Mouse (Mus musculus): Measurements from ENCODE around the gene Tomm20. TPM values are rescaled to one million over a fixed set of nuclear protein-coding genes. Genes with fewer than 3 reads are reported as not detected.

Gene Tomm20
- polyA plus RNA-seq, 1 experiment from 2014 or later: 329 TPM

DNA sequence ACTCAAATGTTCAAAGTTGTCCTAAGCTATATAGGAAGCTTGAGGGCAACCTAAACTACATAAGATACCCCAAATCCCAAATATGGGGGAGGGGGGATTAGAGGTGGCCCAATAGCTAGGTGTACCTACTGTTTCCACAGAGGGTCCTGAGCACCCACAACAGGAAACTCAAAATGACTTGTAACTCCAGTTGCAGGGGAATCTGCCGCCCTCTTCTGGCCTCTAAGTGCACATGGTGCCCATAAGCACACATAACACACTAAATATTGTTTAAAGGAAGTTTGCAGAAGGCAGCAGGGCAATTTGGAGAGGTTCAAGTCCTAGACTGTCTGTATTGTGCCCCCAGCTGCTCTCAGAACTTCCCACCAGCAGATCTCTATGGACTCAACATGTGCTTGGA, 18.6 kb downstream of the Tomm20 start:
- no peaks in the 10 kb centered on the region for H3K27me3 ChIP-seq (replicated peaks; ENCODE audit: control insufficient read depth, insufficient read depth, low read length)

DNA sequence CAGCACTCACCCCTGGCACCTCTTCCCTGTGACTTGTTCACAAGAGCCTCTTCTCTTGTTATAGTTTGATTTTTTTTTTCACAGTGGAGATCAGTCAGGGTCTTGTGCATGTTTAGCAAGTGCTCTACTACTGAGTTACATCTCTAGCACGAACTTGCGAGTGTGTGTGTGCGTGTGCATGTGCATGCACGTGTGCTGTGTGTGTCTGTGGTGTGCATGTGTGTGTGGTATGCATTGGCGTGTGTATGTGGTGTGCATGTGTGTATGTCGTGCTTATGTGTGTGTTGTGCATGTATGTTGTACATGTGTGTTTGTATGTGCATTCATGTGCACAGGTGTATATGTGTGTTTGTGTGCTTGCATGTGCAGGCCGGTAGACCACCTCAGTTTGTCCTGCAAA, 22.7 kb downstream of the Tomm20 start:
- no peaks in the 10 kb centered on the region for H3K27me3 ChIP-seq (replicated peaks; ENCODE audit: control insufficient read depth, insufficient read depth, low read length)
- 92% methylated on average over 7 of the region's 7 CpGs for whole genome bisulfite sequencing
- no peak overlapping the region for H3K4me2 ChIP-seq (ENCODE audit: low read depth, low read length)
- H3K4me3 ChIP-seq (ENCODE audit: low read length): no peak overlapping the region
- H3K27ac ChIP-seq (ENCODE audit: low read length): peak overlapping the region; percentile 41
- ATAC-seq: no peak
- no peaks in the 10 kb centered on the region for H3K36me3 ChIP-seq (ENCODE audit: control insufficient read depth, insufficient read depth, low read length)
- peaks cover 16% of the 10 kb centered on the region for H3K4me1 ChIP-seq (ENCODE audit: control insufficient read depth, insufficient read depth, low read length)
- no peaks in the 10 kb centered on the region for H3K9me3 ChIP-seq (ENCODE audit: control insufficient read depth, low read length)
- no peak overlapping the region for H3K9ac ChIP-seq (ENCODE audit: low read depth, low read length)

More for the DNA sequence above, 18.6 kb downstream of the Tomm20 start:
- H3K9me3 ChIP-seq (ENCODE audit: control insufficient read depth, low read length): no peaks in the 10 kb centered on the region
- no peak overlapping the region for H3K4me2 ChIP-seq (ENCODE audit: low read depth, low read length)
- H3K4me3 ChIP-seq (ENCODE audit: low read length): no peak overlapping the region
- 48% methylated on average over 1 of the region's 1 CpGs for WGBS
- H3K27ac ChIP-seq (ENCODE audit: low read length): no peak overlapping the region
- no peak for ATAC-seq
- H3K4me1 ChIP-seq (ENCODE audit: control insufficient read depth, insufficient read depth, low read length): peaks cover 9% of the 10 kb centered on the region
- H3K36me3 ChIP-seq (ENCODE audit: control insufficient read depth, insufficient read depth, low read length): 0 out of 2 replicates have a peak, but pooled peaks cover 5% of the 10 kb centered on the region
- no peak overlapping the region for H3K9ac ChIP-seq (ENCODE audit: low read depth, low read length)

DNA sequence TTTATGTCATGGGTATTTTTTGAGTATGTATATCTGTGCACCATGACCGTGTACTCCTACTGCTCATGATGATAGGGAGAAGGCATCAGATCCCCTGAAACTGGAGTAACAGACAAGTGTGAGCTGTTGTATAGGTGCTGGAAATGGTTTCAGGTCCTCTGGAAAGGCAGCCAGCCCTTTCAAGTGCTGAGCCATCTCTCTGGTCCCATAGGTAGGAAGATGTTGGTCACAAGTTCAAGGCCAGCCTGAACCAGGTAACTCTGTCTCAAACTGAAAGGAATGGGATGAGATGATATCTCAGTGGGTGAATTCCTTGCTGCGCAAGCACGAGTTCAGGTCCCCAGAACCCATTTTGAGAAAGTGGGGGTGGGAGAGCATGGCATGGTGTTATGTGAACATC, 24.2 kb downstream of the Tomm20 start:
- no peaks in the 10 kb centered on the region for H3K9me3 ChIP-seq (ENCODE audit: control insufficient read depth, low read length)
- ATAC-seq: no peak
- no peak overlapping the region for H3K4me3 ChIP-seq (ENCODE audit: low read length)
- no peaks in the 10 kb centered on the region for H3K36me3 ChIP-seq (ENCODE audit: control insufficient read depth, insufficient read depth, low read length)
- H3K4me1 ChIP-seq (ENCODE audit: control insufficient read depth, insufficient read depth, low read length): peaks cover 16% of the 10 kb centered on the region
- no peak overlapping the region for H3K27ac ChIP-seq (ENCODE audit: low read length)
- H3K9ac ChIP-seq (ENCODE audit: low read depth, low read length): no peak overlapping the region
- H3K4me2 ChIP-seq (ENCODE audit: low read depth, low read length): no peak overlapping the region
- 89% methylated on average over 3 of the region's 3 CpGs for WGBS
- H3K27me3 ChIP-seq (replicated peaks; ENCODE audit: control insufficient read depth, insufficient read depth, low read length): no peaks in the 10 kb centered on the region

DNA sequence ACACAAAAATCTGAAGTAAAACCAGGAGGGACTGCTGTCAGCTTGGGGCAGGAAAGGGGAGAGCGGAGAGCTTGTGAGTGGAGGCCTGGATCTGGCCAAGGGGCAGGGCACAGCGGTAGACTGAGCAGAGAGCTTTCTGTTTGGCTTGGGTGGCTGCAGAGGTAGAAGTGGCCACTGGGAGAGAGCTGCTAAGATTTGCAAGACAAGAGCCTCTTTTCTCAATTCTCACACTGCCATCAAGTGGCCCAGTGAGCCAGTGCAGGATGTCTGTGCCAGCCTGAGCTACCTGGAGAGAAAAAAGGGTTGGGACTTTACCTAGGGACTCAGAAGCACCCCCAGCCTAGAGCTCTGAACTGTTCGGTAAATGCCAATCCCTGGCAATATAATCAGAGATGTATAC, 24.8 kb downstream of the Tomm20 start:
- Histone ChIP-seq H3K9ac (ENCODE audit: low read depth, low read length) (peak overlapping the region; percentile 60), H3K36me3 (ENCODE audit: control insufficient read depth, insufficient read depth, low read length) (no peaks in the 10 kb centered on the region), H3K27ac (ENCODE audit: low read length) (peak overlapping the region; percentile 54; the same call in 1 of the 2 replicates), H3K4me3 (ENCODE audit: low read length) (no peak overlapping the region), H3K4me2 (ENCODE audit: low read depth, low read length) (no peak overlapping the region), H3K4me1 (ENCODE audit: control insufficient read depth, insufficient read depth, low read length) (peaks cover 16% of the 10 kb centered on the region), H3K27me3 (replicated peaks; ENCODE audit: control insufficient read depth, insufficient read depth, low read length) (no peaks in the 10 kb centered on the region), H3K9me3 (ENCODE audit: control insufficient read depth, low read length) (no peaks in the 10 kb centered on the region)
- peak; percentile 79 for ATAC-seq
- WGBS: 16% methylated on average over 3 of the region's 3 CpGs

DNA sequence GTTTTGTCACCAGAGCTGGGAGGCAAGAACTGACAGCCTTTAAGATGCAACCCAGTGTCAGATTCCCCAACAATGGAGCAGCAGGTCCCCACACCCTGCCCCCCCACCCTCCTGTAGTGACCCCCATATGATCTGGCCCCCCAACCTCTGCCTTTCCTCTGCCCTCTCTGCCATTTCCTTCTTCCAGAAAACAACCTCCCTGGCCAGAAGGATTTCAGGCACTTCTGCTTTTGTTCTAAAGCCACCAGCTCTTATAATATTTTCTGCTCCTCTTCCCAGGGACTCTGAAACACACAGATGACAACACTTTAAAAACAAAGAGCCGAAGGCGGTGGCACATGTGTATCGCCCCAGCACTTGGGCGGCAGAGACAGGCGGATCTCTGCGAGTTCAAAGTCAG, 25.3 kb downstream of the Tomm20 start:
- Histone ChIP-seq H3K4me3 (ENCODE audit: low read length) (no peak overlapping the region), H3K9ac (ENCODE audit: low read depth, low read length) (peak overlapping the region; percentile 60), H3K36me3 (ENCODE audit: control insufficient read depth, insufficient read depth, low read length) (no peaks in the 10 kb centered on the region), H3K9me3 (ENCODE audit: control insufficient read depth, low read length) (no peaks in the 10 kb centered on the region), H3K4me2 (ENCODE audit: low read depth, low read length) (no peak overlapping the region), H3K4me1 (ENCODE audit: control insufficient read depth, insufficient read depth, low read length) (peaks cover 16% of the 10 kb centered on the region), H3K27ac (ENCODE audit: low read length) (peak overlapping the region; percentile 54; the same call in 1 of the 2 replicates), H3K27me3 (replicated peaks; ENCODE audit: control insufficient read depth, insufficient read depth, low read length) (no peaks in the 10 kb centered on the region)
- 78% methylated on average over 6 of the region's 6 CpGs for WGBS
- ATAC-seq: no peak

DNA sequence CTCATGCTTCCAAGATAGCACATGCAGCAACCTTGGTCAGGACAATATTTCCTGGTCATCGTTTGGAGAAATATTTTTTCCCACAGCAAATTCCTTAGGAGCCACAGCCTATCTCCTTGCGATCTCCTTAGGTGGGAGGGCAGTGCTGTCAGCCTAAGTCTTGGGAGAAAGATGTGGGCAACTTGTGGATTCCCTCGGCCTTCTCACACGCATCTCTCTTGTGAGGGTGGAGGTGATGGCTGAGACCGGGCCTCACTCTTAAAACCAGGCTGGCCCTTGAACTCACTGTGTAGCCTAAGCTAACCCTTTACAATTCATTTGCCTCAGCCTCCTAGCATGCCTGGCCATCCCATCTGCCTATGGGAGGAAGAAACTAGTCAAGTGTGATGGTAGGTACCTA, 25.9 kb downstream of the Tomm20 start:
- Histone ChIP-seq H3K36me3 (ENCODE audit: control insufficient read depth, insufficient read depth, low read length) (no peaks in the 10 kb centered on the region), H3K4me3 (ENCODE audit: low read length) (no peak overlapping the region), H3K9me3 (ENCODE audit: control insufficient read depth, low read length) (no peaks in the 10 kb centered on the region), H3K4me1 (ENCODE audit: control insufficient read depth, insufficient read depth, low read length) (peaks cover 16% of the 10 kb centered on the region), H3K27me3 (replicated peaks; ENCODE audit: control insufficient read depth, insufficient read depth, low read length) (no peaks in the 10 kb centered on the region), H3K9ac (ENCODE audit: low read depth, low read length) (0 out of 2 replicates have a peak overlapping the region, but pooled peaks have one; percentile 38), H3K4me2 (ENCODE audit: low read depth, low read length) (no peak overlapping the region), H3K27ac (ENCODE audit: low read length) (peak overlapping the region; percentile 55)
- WGBS: 76% methylated on average over 5 of the region's 5 CpGs
- ATAC-seq: no peak

DNA sequence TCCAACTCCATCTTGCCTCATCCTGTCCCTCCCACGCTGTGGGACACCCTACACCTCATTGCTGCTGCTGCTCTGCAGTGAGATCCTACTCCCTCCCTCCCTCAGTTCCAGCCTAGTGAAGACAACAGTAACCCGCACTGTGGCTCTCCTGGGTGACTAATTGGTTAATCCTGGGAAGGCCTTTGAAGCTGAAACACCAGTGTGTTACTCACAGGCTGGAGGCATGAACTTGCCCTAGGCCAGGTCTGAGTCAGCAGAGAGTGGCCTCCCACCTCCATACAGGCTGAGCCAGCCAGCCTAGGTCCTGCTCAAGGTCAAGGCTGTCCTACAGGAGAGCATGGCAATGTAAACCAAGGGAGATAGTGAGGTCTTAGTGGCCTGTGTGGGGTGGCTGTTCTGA, 26.4 kb downstream of the Tomm20 start:
- peak overlapping the region; percentile 55 for H3K27ac ChIP-seq (ENCODE audit: low read length)
- peak; percentile 43 for ATAC-seq
- no peaks in the 10 kb centered on the region for H3K9me3 ChIP-seq (ENCODE audit: control insufficient read depth, low read length)
- no peak overlapping the region for H3K4me2 ChIP-seq (ENCODE audit: low read depth, low read length)
- WGBS: 64% methylated on average over 2 of the region's 2 CpGs
- no peak overlapping the region for H3K4me3 ChIP-seq (ENCODE audit: low read length)
- H3K36me3 ChIP-seq (ENCODE audit: control insufficient read depth, insufficient read depth, low read length): no peaks in the 10 kb centered on the region
- 0 out of 2 replicates have a peak overlapping the region, but pooled peaks have one; percentile 38 for H3K9ac ChIP-seq (ENCODE audit: low read depth, low read length)
- H3K27me3 ChIP-seq (replicated peaks; ENCODE audit: control insufficient read depth, insufficient read depth, low read length): no peaks in the 10 kb centered on the region
- peaks cover 16% of the 10 kb centered on the region for H3K4me1 ChIP-seq (ENCODE audit: control insufficient read depth, insufficient read depth, low read length)

DNA sequence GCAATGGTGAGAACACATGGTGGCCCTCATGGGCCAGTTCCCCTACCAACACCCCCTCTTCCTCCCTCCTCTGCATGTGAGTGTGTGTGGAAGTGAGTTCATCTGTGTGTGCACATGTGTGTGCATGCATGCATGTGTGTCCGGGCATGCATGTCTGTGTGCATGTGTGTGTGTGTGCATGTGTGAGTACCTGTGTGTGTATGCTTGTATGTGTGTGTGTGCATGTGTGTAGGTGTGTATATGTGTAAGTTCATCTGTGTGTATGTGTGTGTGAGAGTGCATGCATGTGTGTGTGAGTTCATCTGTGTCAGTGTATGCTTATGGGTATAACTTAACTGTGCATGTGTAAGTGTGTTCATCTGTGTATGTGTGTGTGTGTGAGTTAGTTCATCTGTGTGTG, 27.3 kb downstream of the Tomm20 start:
- WGBS: 97% methylated on average over 1 of the region's 1 CpGs
- ATAC-seq: no peak
- Histone ChIP-seq H3K4me2 (ENCODE audit: low read depth, low read length) (no peak overlapping the region), H3K36me3 (ENCODE audit: control insufficient read depth, insufficient read depth, low read length) (no peaks in the 10 kb centered on the region), H3K27me3 (replicated peaks; ENCODE audit: control insufficient read depth, insufficient read depth, low read length) (no peaks in the 10 kb centered on the region), H3K4me1 (ENCODE audit: control insufficient read depth, insufficient read depth, low read length) (peaks cover 19% of the 10 kb centered on the region), H3K9ac (ENCODE audit: low read depth, low read length) (no peak overlapping the region), H3K9me3 (ENCODE audit: control insufficient read depth, low read length) (no peaks in the 10 kb centered on the region), H3K27ac (ENCODE audit: low read length) (no peak overlapping the region), H3K4me3 (ENCODE audit: low read length) (no peak overlapping the region)

DNA sequence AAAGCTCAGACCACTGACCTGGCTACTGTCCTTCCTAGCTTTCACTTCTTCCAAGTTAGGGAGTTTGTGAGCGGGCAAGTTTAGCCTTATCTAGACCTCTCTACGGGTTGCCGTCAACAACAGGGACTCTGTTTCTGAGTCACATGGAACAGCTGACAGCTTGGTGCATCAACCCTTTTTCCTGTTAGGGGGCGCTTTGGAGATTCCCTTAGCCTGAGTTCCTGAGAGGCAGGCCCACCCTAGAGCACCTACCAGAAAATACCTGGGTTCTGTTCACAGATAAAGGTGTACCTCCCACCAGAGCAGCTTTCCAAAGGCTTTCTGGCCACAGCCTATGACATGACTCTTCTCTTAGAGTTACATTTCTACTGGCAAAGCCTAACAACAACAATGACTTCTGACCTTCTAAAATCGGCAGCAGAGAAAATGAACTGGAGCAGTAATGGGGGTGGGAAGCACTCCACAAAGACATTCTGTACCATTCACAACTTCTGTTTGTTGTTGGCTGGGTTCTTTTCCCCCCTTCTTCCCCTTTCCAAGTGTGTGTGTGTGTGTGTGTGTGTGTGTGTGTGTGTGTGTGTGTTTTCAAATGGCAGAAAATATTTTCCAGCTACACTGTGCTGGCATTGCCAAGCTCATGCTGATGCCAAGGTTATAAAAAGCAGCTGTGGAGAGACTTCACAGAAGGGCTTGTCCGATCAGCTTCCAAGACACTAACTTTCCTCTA, 28.3 kb downstream of the Tomm20 start:
- H3K27me3 ChIP-seq (replicated peaks; ENCODE audit: control insufficient read depth, insufficient read depth, low read length): no peaks in the 10 kb centered on the region
- H3K9ac ChIP-seq (ENCODE audit: low read depth, low read length): no peak overlapping the region
- no peak overlapping the region for H3K4me3 ChIP-seq (ENCODE audit: low read length)
- no peak overlapping the region for H3K4me2 ChIP-seq (ENCODE audit: low read depth, low read length)
- H3K27ac ChIP-seq (ENCODE audit: low read length): no peak overlapping the region
- no peak for ATAC-seq
- H3K4me1 ChIP-seq (ENCODE audit: control insufficient read depth, insufficient read depth, low read length): peaks cover 20% of the 10 kb centered on the region
- WGBS: 61% methylated on average over 6 of the region's 6 CpGs
- no peaks in the 10 kb centered on the region for H3K36me3 ChIP-seq (ENCODE audit: control insufficient read depth, insufficient read depth, low read length)
- H3K9me3 ChIP-seq (ENCODE audit: control insufficient read depth, low read length): no peaks in the 10 kb centered on the region

DNA sequence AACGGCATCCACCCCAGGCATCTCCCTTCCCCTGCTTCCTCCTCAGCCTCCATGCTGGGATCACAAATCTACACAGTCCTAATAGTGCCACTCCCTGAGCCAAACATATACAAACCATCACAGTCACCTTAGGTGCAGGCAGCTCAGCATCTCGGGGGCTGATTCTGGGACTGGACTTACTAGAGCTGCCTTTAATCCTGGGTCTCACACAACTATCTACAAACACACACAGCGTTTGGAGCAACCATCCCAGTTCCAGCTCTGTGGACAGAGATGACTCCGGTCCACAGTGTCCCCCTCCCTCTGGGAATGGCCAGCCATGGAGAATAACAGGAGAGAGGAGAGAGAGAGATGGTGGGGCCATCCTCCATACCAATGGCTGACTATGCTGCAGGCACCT, 29.0 kb downstream of the Tomm20 start:
- no peak for ATAC-seq
- WGBS: 80% methylated on average over 4 of the region's 4 CpGs
- H3K4me2 ChIP-seq (ENCODE audit: low read depth, low read length): no peak overlapping the region
- H3K4me1 ChIP-seq (ENCODE audit: control insufficient read depth, insufficient read depth, low read length): peaks cover 20% of the 10 kb centered on the region
- no peak overlapping the region for H3K4me3 ChIP-seq (ENCODE audit: low read length)
- no peak overlapping the region for H3K9ac ChIP-seq (ENCODE audit: low read depth, low read length)
- no peaks in the 10 kb centered on the region for H3K36me3 ChIP-seq (ENCODE audit: control insufficient read depth, insufficient read depth, low read length)
- H3K9me3 ChIP-seq (ENCODE audit: control insufficient read depth, low read length): no peaks in the 10 kb centered on the region
- no peak overlapping the region for H3K27ac ChIP-seq (ENCODE audit: low read length)
- no peaks in the 10 kb centered on the region for H3K27me3 ChIP-seq (replicated peaks; ENCODE audit: control insufficient read depth, insufficient read depth, low read length)

Measured in intestine, embryonic 16.5 days (tissue).